Mouse (Mus musculus) large intestine, adult 2 months (tissue): Measurements from ENCODE around the gene Grid1. TPM values are rescaled to one million over a fixed set of nuclear protein-coding genes. Genes with fewer than 3 reads are reported as not detected.

ENCODE experiments used
- DNase-seq: peaks from one replicate; pipeline ENCODE4 v3.0.0-alpha.2; 2012; ENCODE audit warnings: low read depth, low spot score
- WGBS: fragments of 180-500 bp; shearing (Covaris S2); methylation state at CpG from one replicate; pipeline ENCODE4 v1.1.7; 2018; 5-methylcytosine and 5-hydroxymethylcytosine counted together
- polyA plus RNA-seq: library from polyadenylated mRNA; depleted of rRNA; stranded (reverse); fragments of >200 nt; gene quantifications from 2 replicates; pipeline ENCODE4 v1.2.3, GENCODE M21; 2012; rRNA removed

The Grid1 gene
- polyA plus RNA-seq, 1 experiment, result 0.01 TPM

- WGBS, result 21% methylated on average over 1 of the region's 1 CpGs
- DNase-seq, result no peak
Observed at GRCm38 (mm10) chr14:35541992-35542380, 722.1 kb downstream of the Grid1 start.

- WGBS, result 58% methylated on average over 3 of the region's 3 CpGs
Observed at GRCm38 (mm10) chr14:35554288-35554687, 734.4 kb downstream of the Grid1 start.

GRCm38 (mm10) chr14:35561244-35561893 is 741.5 kb downstream of the Grid1 start:
- WGBS, result 82% methylated on average over 3 of the region's 3 CpGs
- no peak for DNase-seq

More at GRCm38 (mm10) chr14:35554288-35554687, 734.4 kb downstream of the Grid1 start:
- DNase-seq, result no peak

GRCm38 (mm10) chr14:35572991-35573502 is 753.1 kb downstream of the Grid1 start:
- DNase-seq, result no peak
- WGBS, result 73% methylated on average over 4 of the region's 4 CpGs

- DNase-seq, result no peak
- 48% methylated on average over 2 of the region's 2 CpGs for WGBS
Observed at GRCm38 (mm10) chr14:35574489-35574888, 754.6 kb downstream of the Grid1 start.

GRCm38 (mm10) chr14:35575285-35575684 is 755.4 kb downstream of the Grid1 start:
- 83% methylated on average over 6 of the region's 6 CpGs for WGBS
- DNase-seq, result no peak

- WGBS, result 89% methylated on average over 5 of the region's 5 CpGs
- no peak for DNase-seq
Observed at GRCm38 (mm10) chr14:35625749-35626148, 805.8 kb downstream of the Grid1 start.

Other genes with a start within 250 kb of the Grid1 start
- gene Ldb3, start 231.4 kb upstream of the Grid1 start, polyA plus RNA-seq, result 19.5 and 45.8 TPM in 2 replicates
- 0.15 TPM in 1 of 2 replicates, not detected in the other for gene Opn4, start 220.0 kb upstream of the Grid1 start, polyA plus RNA-seq
- gene Wapl, start 146.2 kb upstream of the Grid1 start, polyA plus RNA-seq, result 25.3 and 28.8 TPM in 2 replicates